Mouse (Mus musculus) thymus, adult 2 months (tissue): ENCODE results near the gene Sema7a.

Experiments used
- CTCF ChIP-seq: fragments of 200-500 bp; IDR thresholded peaks from 2 replicates; pipeline ENCODE4 v1.5.1; 2012; ENCODE audit warnings: mild to moderate bottlenecking, control low read depth, low read length, moderate library complexity, borderline replicate concordance; ENCODE audit not compliant: control insufficient read depth, poor library complexity, insufficient read depth; ENCODE audit errors: extremely low read depth
- POLR2A ChIP-seq: fragments of 200-500 bp; IDR thresholded peaks from 2 replicates; pipeline ENCODE4 v1.6.1; 2012; ENCODE audit warnings: mild to moderate bottlenecking, low read length, control low read depth, moderate library complexity; ENCODE audit not compliant: control insufficient read depth, poor library complexity, insufficient read depth; ENCODE audit errors: extremely low read depth

DNA sequence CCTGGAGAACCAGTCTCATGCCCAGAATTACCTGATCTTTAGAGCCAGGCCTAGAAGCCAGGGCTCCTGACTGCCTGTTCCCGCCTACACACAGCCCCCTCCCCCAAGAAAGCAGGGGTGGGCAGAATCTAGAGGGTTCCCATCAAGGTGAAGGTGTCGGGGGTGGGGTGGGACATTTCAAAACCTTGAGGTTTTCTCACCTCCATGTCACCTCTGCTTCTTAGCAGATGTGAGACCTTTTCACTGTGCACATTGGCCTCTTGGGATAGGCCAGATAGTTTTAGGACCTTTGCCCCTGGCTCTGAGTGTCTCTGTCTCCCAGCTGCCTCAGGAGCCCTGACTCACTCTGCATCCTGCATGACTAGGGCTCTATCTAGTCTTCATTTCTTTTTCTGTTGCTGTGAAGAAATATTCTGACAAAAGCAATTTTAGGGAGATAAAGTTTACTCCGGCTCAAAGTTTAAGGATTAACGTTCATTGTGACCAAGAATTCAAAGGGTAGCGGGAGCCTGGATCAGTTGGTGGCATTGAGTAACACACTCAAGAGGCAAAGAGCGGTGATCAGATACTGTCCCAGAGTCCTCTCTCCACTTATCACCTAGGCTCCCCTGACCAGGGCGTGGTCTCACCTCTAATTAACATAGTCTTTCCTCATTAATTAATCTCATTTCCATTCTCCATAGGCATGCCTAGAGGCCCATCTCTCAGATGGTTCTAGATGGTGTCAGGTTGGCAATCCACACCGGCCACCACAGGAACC, 29.1 kb downstream of the Sema7a start:
- no peak for TF ChIP-seq CTCF
- TF ChIP-seq POLR2A = no peak
